Mouse (Mus musculus) spleen, adult 2 months (tissue): ENCODE data around the gene Hspb9. TPM values are rescaled to one million over a fixed set of nuclear protein-coding genes. Genes with fewer than 3 reads are reported as not detected.

Source experiments
- DNase-seq, 2 experiments: peaks; one replicate each; pipeline versions ENCODE4 v3.0.0 to v3.0.0-alpha.2; 2012 to 2021; ENCODE audit warnings: low spot score in 2 of 2, low read depth in 1 of 2
- H3K27ac ChIP-seq: fragments of 200-500 bp; 2 replicates; pipeline ENCODE4 v1.5.1; 2012; ENCODE audit warnings: low read length, inconsistent platforms; ENCODE audit not compliant: insufficient read depth
- H3K27me3 ChIP-seq: fragments of 200-500 bp; 2 replicates; pipeline ENCODE4 v1.6.1; 2012; ENCODE audit warnings: mild to moderate bottlenecking, moderate library complexity, low read length, inconsistent platforms; ENCODE audit not compliant: control insufficient read depth, insufficient read depth
- H3K36me3 ChIP-seq: fragments of 200-500 bp; 2 replicates; pipeline ENCODE4 v1.6.1; 2012; ENCODE audit warnings: mild to moderate bottlenecking, low read length, inconsistent platforms; ENCODE audit not compliant: control insufficient read depth, insufficient read depth
- H3K4me1 ChIP-seq: fragments of 200-500 bp; 2 replicates; pipeline ENCODE4 v1.6.1; 2011; ENCODE audit warnings: inconsistent platforms; ENCODE audit not compliant: control insufficient read depth, insufficient read depth, insufficient read length
- H3K4me3 ChIP-seq: fragments of 200-500 bp; 2 replicates; pipeline ENCODE4 v1.5.1; 2011; ENCODE audit warnings: mild to moderate bottlenecking, inconsistent platforms; ENCODE audit not compliant: insufficient read depth, insufficient read length; ENCODE audit errors: extremely low read depth
- CTCF ChIP-seq: fragments of 200-500 bp; IDR thresholded peaks from 2 replicates; pipeline ENCODE4 v1.5.1; 2011; ENCODE audit warnings: mild to moderate bottlenecking, inconsistent platforms; ENCODE audit not compliant: insufficient read depth, insufficient read length, insufficient replicate concordance; ENCODE audit errors: extremely low read depth
- POLR2A ChIP-seq: fragments of 200-500 bp; IDR thresholded peaks from 2 replicates; pipeline ENCODE4 v1.6.1; 2011; ENCODE audit warnings: low read depth, low read length, inconsistent platforms
- WGBS: fragments of 180-500 bp; shearing (Covaris S2); methylation state at CpG from one replicate; pipeline ENCODE4 v1.1.7; 2018; 5-methylcytosine and 5-hydroxymethylcytosine counted together
- polyA plus RNA-seq: library from polyadenylated mRNA; depleted of rRNA; stranded (reverse); fragments of >200 nt; gene quantifications from 2 replicates; pipeline ENCODE4 v1.2.3, GENCODE M21; 2012

Gene Hspb9
- polyA plus RNA-seq, 1 experiment = 0.36 TPM

DNA sequence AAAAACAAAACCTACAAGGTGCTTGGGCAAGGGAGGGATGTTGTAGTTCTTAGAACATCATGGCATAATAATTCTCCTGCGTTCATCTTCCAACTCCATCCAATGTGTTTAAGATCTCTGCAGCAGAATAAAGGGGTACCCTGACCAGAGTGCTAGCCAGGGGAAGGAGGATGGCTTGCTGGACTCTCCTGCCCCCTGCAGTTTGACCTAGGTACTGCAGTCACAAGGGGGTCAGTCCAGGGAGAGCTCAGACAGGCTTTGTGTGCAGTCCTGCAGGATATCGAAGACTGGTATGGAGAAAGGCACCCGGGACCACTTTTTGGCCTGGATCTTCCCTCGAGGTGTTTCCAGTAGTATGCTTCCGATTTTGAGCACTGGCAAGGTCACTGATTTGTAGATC lies 18.7 kb upstream of the Hspb9 start:
- WGBS = 46% methylated on average over 5 of the region's 5 CpGs
- Histone ChIP-seq H3K27ac (no peak overlapping the region), H3K4me1 (peaks cover 4% of the 10 kb centered on the region; the same call in 1 of the 2 replicates), H3K4me3 (no peak overlapping the region), H3K27me3 (peaks cover 1% of the 10 kb centered on the region; the same call in 1 of the 2 replicates), H3K36me3 (peaks cover 16% of the 10 kb centered on the region)
- TF ChIP-seq POLR2A (no peak), CTCF (peak; percentile 88; the same call in 1 of the 2 replicates)
- DNase-seq = peak in 1 of 2 experiments; percentile 69

DNA sequence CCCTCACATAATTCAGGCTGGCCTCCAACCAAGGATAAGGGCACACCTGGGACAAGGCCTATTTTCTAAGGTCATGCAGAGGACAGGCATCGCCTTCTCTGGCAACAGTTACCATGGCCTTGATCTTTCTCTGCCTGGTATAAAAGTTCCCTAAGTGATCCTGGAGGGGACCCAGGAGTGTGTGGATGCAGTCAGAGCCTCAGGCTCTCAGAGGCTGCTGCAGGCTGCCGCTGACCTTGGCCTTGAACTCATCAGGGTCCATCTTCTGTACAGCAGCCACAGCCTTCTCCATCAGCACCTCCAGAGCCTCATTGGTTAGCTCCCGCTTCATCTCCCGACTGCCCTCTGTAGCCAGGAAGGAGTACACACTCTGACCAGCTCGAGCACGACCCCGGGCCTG lies 15.7 kb upstream of the Hspb9 start:
- Histone ChIP-seq H3K27ac (no peak overlapping the region), H3K27me3 (no peaks in the 10 kb centered on the region), H3K4me3 (no peak overlapping the region), H3K4me1 (peaks cover 8% of the 10 kb centered on the region; the same call in 1 of the 2 replicates), H3K36me3 (peaks cover 16% of the 10 kb centered on the region)
- WGBS = 90% methylated on average over 7 of the region's 7 CpGs
- DNase-seq = no peak
- TF ChIP-seq POLR2A (no peak), CTCF (no peak)

GRCm38 (mm10) chr11:100700710-100701109 lies 12.9 kb upstream of the Hspb9 start:
- TF ChIP-seq POLR2A = no peak
- no peak for TF ChIP-seq CTCF
- Histone ChIP-seq H3K27ac (no peak overlapping the region), H3K4me3 (no peak overlapping the region), H3K27me3 (no peaks in the 10 kb centered on the region), H3K36me3 (peaks cover 22% of the 10 kb centered on the region), H3K4me1 (peaks cover 14% of the 10 kb centered on the region; the same call in 1 of the 2 replicates)
- DNase-seq = no peak
- WGBS = 94% methylated on average over 3 of the region's 3 CpGs

DNA sequence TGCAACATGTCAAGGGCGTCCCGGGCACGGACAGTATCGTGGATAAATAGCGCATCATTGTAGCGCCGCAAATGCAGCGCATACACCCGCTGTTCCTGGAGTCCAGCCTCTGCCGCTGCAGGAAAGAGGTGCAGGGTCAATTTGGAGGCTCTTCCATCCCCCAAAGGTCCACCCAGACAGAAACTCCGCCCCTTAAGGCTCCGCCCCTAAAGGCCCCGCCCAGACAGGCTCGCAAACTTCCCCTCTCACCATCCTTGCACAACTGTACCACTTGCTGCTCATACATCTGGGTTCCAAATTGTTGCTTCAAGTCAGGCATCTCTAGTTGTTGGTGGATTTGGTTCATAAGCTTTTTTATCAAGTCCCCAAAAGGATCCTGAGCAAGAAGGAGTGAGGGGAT lies 12.3 kb upstream of the Hspb9 start:
- TF ChIP-seq POLR2A = no peak
- TF ChIP-seq CTCF = no peak
- 58% methylated on average over 14 of the region's 14 CpGs for WGBS
- peak in 1 of 2 experiments; percentile 62 for DNase-seq
- no peak overlapping the region for H3K27ac ChIP-seq
- H3K36me3 ChIP-seq = peaks cover 22% of the 10 kb centered on the region
- H3K27me3 ChIP-seq = no peaks in the 10 kb centered on the region
- H3K4me3 ChIP-seq = no peak overlapping the region
- H3K4me1 ChIP-seq = peaks cover 14% of the 10 kb centered on the region; the same call in 1 of the 2 replicates

DNA sequence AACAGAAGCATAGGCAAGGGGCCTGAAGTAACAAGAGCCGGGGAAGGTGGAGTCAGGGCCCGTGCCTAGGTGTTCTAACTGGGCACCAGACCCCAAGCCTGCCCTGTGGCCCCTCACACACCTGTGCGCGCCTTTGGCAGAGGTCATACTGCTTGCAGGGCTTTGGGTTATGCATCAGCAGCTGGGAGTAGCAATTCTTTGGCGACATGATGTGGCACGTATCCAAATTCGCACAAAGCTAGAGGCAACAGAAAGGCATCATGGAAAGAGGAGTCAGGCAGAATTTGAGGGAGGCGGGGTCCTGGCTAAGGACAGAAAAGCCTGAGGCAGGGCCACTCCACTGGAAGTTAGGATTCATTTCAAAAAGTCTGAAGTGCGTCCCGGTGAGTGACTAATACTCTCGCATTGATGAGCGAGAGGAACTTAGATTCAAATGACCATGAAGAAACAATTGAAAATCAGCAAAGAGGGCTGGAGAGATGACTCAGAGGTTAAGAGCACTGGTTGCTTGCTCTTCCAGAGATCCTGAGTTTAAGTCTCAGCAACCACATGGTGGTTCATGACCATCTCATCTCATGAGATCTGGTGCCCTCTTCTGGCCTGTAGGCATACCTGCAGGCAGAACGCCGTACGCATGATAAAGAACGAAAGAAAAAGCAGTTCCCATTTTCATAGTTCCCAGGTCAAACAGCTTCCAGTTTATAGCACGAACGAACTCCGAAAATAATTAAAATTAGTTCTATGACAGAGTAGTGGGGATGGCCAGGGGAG lies 11.4 kb upstream of the Hspb9 start:
- peak overlapping the region; percentile 18 for H3K27ac ChIP-seq
- WGBS = 50% methylated on average over 19 of the region's 19 CpGs
- H3K27me3 ChIP-seq = no peaks in the 10 kb centered on the region
- H3K4me1 ChIP-seq = peaks cover 14% of the 10 kb centered on the region; the same call in 1 of the 2 replicates
- TF ChIP-seq CTCF = peak; percentile 77; the same call in 1 of the 2 replicates
- TF ChIP-seq POLR2A = no peak
- peaks cover 20% of the 10 kb centered on the region for H3K36me3 ChIP-seq
- peak; percentile 71 to 74 for DNase-seq
- peak overlapping the region; percentile 71 for H3K4me3 ChIP-seq

GRCm38 (mm10) chr11:100702906-100703305 lies 10.7 kb upstream of the Hspb9 start:
- H3K27ac ChIP-seq = peak overlapping the region; percentile 18
- H3K4me1 ChIP-seq = peaks cover 14% of the 10 kb centered on the region; the same call in 1 of the 2 replicates
- peaks cover 20% of the 10 kb centered on the region for H3K36me3 ChIP-seq
- no peak for DNase-seq
- no peaks in the 10 kb centered on the region for H3K27me3 ChIP-seq
- H3K4me3 ChIP-seq = peak overlapping the region; percentile 71
- WGBS = 7% methylated on average over 7 of the region's 7 CpGs
- TF ChIP-seq POLR2A (no peak), CTCF (no peak)

- Histone ChIP-seq H3K4me3 (peak overlapping the region; percentile 71), H3K27me3 (no peaks in the 10 kb centered on the region), H3K27ac (peak overlapping the region; percentile 18), H3K4me1 (peaks cover 14% of the 10 kb centered on the region; the same call in 1 of the 2 replicates), H3K36me3 (peaks cover 18% of the 10 kb centered on the region)
- TF ChIP-seq CTCF = no peak
- TF ChIP-seq POLR2A = no peak
- 11% methylated on average over 11 of the region's 11 CpGs for WGBS
- no peak for DNase-seq
Measured at GRCm38 (mm10) chr11:100703366-100703765, 10.3 kb upstream of the Hspb9 start.
